ENCODE assay signal across 9 mouse cellular contexts in the genomic region with DNA sequence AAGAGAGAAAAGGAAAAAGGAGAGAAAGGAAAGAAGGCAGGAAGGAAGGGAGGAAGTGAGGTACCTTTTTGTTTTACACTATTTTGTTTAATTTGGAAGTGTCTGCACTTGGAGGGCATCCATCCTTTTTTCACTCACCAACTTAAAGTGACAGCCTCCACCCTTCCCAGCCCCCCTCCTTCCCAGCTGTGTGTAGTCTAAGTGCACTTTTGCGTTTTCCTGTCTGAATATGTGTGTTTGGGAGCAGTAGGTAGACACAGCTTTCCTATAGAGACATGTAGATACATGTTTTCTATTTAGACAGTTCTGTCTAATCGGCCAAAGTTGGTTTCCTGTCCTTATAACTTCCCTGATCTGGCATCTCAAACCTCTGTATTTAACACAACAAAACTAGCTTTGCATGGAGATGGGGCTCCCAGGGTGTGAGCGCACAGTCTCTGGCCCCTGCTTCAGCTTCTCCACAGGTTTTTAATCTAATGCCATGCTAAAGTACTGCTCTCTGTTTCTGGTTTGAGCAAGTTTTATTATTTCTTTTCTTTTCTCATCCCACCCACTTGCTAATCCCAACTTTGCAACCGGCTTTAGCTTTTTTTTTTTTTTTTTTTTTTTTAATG.
DNase-seq lines count a peak whose midpoint lies in the region; ATAC-seq lines count a peak whose summit lies in the region.
"Had no signal": no experiment of that assay in that cellular context is flagged by ENCODE, and none has a peak within 500 bp of the region (broad histone marks: within the 10 kb centered on the region; RNA-seq: fewer than 3 reads in every experiment).

No protein-coding gene starts in this region.

- no peaks in the 10 kb centered on the region for H3K36me3 ChIP-seq in kidney, embryonic 15.5 days
- H3K36me3 ChIP-seq in embryonic facial prominence, embryonic 10.5 days (replicated peaks) = no peaks in the 10 kb centered on the region
- H3K36me3 ChIP-seq in hindbrain, embryonic 16.5 days (ENCODE audit: control insufficient read depth, insufficient read depth, low read length) = no peaks in the 10 kb centered on the region
- H3K36me3 ChIP-seq in midbrain, embryonic 14.5 days (ENCODE audit: control insufficient read depth, insufficient read depth, low read length) = no peaks in the 10 kb centered on the region

- no peak overlapping the region for H3K9ac ChIP-seq in kidney, embryonic 15.5 days
- H3K9ac ChIP-seq in hindbrain, embryonic 16.5 days (ENCODE audit: low read depth, low read length) = no peak overlapping the region
- peak overlapping the region; percentile 61 for H3K9ac ChIP-seq in midbrain, embryonic 14.5 days (replicated peaks; ENCODE audit: low read length)

- 0 out of 2 replicates have a peak, but pooled peaks cover 8% of the 10 kb centered on the region for H3K27me3 ChIP-seq in kidney, embryonic 15.5 days
- peaks cover 33% of the 10 kb centered on the region for H3K27me3 ChIP-seq in embryonic facial prominence, embryonic 10.5 days (replicated peaks; ENCODE audit: low read depth, poor library complexity, severe bottlenecking)
- H3K27me3 ChIP-seq in hindbrain, embryonic 16.5 days (replicated peaks; ENCODE audit: control insufficient read depth, insufficient read depth, low read length) = peaks cover 8% of the 10 kb centered on the region
- H3K27me3 ChIP-seq in midbrain, embryonic 14.5 days (ENCODE audit: control insufficient read depth, insufficient read depth, low read length) = peaks cover 16% of the 10 kb centered on the region; the same call in 1 of the 2 replicates

- peaks cover 49% of the 10 kb centered on the region for H3K4me1 ChIP-seq in kidney, embryonic 15.5 days
- peaks cover 80% of the 10 kb centered on the region for H3K4me1 ChIP-seq in embryonic facial prominence, embryonic 10.5 days
- H3K4me1 ChIP-seq in hindbrain, embryonic 16.5 days (ENCODE audit: control insufficient read depth, insufficient read depth, low read depth, low read length) = peaks cover 6% of the 10 kb centered on the region
- peaks cover 36% of the 10 kb centered on the region for H3K4me1 ChIP-seq in midbrain, embryonic 14.5 days (ENCODE audit: control insufficient read depth, insufficient read depth, low read length)

- no peaks in the 10 kb centered on the region for H3K9me3 ChIP-seq in kidney, embryonic 15.5 days (replicated peaks)
- no peaks in the 10 kb centered on the region for H3K9me3 ChIP-seq in embryonic facial prominence, embryonic 10.5 days
- H3K9me3 ChIP-seq in hindbrain, embryonic 16.5 days (ENCODE audit: control insufficient read depth, low read length) = no peaks in the 10 kb centered on the region
- no peaks in the 10 kb centered on the region for H3K9me3 ChIP-seq in midbrain, embryonic 14.5 days (ENCODE audit: control insufficient read depth, low read length)

- H3K4me2 ChIP-seq in kidney, embryonic 15.5 days = peak overlapping the region; percentile 63
- peak overlapping the region; percentile 57 for H3K4me2 ChIP-seq in hindbrain, embryonic 16.5 days (ENCODE audit: low read length)
- peak overlapping the region; percentile 62 for H3K4me2 ChIP-seq in midbrain, embryonic 14.5 days (ENCODE audit: low read length)

- ATAC-seq in kidney, embryonic 15.5 days (replicated peaks; ENCODE audit: low FRiP score) = no peak
- no peak for ATAC-seq in hindbrain, embryonic 16.5 days
- ATAC-seq in midbrain, embryonic 14.5 days (ENCODE audit: low FRiP score, low TSS enrichment) = no peak
- no peak for ATAC-seq in erythroblast, adult 5-6 weeks (replicated peaks; ENCODE audit: low FRiP score, poor library complexity, severe bottlenecking)
- ATAC-seq in megakaryocyte-erythroid progenitor cell, adult 5-6 weeks (replicated peaks; ENCODE audit: low FRiP score, low TSS enrichment, poor library complexity, severe bottlenecking) = no peak

- H3K4me3 ChIP-seq in kidney, embryonic 15.5 days (replicated peaks) = peak overlapping the region; percentile 34
- peak overlapping the region; percentile 51 for H3K4me3 ChIP-seq in embryonic facial prominence, embryonic 10.5 days
- no peak overlapping the region for H3K4me3 ChIP-seq in hindbrain, embryonic 16.5 days (ENCODE audit: low read length)
- H3K4me3 ChIP-seq in midbrain, embryonic 14.5 days (replicated peaks; ENCODE audit: low read depth, low read length) = peak overlapping the region; percentile 44

- WGBS in kidney, embryonic 15.5 days = 44% methylated on average over 4 of the region's 4 CpGs
- 9% methylated on average over 4 of the region's 4 CpGs for WGBS in embryonic facial prominence, embryonic 10.5 days
- 13% methylated on average over 4 of the region's 4 CpGs for WGBS in hindbrain, embryonic 16.5 days
- 5% methylated on average over 4 of the region's 4 CpGs for WGBS in midbrain, embryonic 14.5 days

- H3K27ac ChIP-seq in kidney, embryonic 15.5 days = no peak overlapping the region
- H3K27ac ChIP-seq in embryonic facial prominence, embryonic 10.5 days (replicated peaks) = peak overlapping the region; percentile 66
- 0 out of 2 replicates have a peak overlapping the region, but pooled peaks have one; percentile 30 for H3K27ac ChIP-seq in hindbrain, embryonic 16.5 days (ENCODE audit: low read depth, low read length)
- H3K27ac ChIP-seq in midbrain, embryonic 14.5 days (replicated peaks; ENCODE audit: low read depth, low read length) = peak overlapping the region; percentile 92

- DNase-seq in kidney, adult 18-20 months = no peak
- no peak for DNase-seq in embryonic facial prominence, embryonic 10.5 days (ENCODE audit: low spot score)
- DNase-seq in midbrain, embryonic 14.5 days = peak; percentile 53
- no peak for DNase-seq in testis, postnatal 10 days (ENCODE audit: low spot score)
- DNase-seq: cerebellum, adult 11-12 months had no signal
